Mouse (Mus musculus): ENCODE results near the gene Brinp1.
A peak's percentile ranks its signal among the peaks of the same experiment; 100 is the strongest.
"Not testable (repeated sequence)": the region's sequence is repeated elsewhere in the genome, so short reads cannot be mapped to it uniquely, and the experiment has no call there.

Gene Brinp1

DNA sequence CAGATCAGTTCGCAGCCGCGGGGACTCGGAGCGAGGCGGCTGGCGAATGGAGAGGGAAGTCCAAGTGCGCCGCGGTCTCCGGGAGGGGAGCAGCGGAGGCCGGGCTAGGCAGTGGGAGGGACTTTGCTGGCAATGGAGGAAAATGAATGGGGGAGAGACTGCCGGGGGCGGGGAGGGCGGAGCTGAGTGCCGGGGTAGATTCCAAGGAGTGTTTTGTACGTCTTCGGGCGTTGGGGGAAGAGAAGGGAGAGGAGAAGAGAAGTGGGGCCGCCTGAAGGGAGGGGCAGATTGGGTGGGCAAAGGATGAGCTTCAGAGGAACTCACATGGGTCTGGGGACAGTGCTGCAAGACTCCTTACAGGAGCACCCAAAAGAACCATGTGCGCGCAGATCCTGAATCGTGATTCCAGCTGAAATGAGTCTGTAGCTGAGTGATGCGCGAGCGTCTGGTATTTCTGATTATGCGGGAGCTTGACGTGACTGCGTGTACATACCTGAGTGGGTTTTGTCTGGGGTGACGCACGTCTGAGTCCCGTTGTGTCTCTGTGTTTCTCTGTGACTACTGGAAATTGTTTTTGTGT is at the start of gene Brinp1:
Gene Brinp1, minus strand, starts transcription at position 76 of the 580 bp plus-strand sequence.
- DNase-seq: no peak

DNA sequence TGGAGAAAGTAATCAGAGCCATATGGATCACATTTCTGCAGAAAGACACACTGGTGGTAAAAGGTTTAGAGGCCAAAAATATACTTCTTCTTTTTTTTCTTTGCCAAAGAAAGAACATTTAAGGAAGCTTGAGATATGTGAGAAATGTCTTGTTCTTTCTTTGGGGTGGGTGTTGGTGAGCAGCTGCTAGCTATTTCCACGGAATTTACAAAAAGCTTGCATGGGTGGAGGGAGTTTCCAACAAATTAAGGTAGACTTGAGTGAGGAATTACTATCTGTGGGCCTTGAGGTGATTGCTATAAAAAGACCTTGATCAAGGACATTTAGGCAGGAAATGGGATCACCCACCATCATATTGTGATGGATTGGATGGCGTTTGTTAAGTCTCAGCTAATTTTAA is 3.1 kb upstream of the Brinp1 start:
- no peak for DNase-seq

DNA sequence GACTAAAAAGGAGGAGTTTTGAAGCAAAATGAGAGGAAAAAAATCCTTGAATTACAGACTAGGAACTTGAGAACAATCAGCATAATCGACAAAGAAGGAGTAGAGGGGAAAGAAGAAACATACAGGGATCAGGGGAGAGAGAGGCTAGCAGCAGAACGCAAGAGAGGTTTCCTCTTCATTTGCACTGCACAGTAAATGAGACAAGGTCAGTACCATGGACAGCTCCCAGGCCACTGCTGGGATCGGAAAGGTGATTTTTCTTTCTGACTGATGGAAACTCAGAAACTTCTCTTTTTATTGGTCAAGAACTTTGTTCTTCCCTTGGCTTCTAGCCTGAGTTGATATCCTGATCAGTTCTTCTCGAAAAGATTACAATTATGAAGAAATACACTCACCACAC is 1.4 kb upstream of the Brinp1 start:
- DNase-seq: peak; percentile 2 to 45

DNA sequence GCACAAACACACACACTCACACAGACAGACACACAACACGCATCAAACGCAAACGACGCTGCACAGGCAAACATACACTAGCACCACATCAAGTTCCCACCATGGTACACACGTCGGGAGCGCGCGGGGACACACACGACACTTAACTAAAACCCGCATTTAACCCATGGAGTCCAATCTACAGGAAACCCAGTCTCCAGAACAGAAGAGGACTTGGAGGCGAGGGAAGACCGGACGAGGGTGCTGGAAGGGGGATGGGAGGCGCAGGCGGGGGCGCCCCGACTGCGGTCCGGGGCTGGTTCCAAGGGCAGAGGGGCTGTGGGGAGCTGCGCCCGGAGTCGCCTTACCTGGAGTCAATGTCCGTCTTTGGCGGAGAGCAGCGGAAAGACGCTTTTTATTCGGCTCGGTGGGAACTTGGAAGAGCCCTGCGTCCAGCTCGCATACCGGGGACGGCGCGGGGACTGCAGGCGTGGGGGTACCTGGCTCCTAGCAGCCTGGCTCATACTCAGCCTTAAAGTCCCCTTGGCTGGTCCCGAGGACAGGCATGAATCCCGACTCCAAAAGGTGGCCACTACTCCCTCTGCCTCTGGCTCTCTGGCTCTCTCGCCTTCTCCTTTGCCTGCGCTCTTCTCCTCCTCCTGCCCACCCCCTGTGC is 403 bp downstream of the Brinp1 start:
- no peak for DNase-seq

DNA sequence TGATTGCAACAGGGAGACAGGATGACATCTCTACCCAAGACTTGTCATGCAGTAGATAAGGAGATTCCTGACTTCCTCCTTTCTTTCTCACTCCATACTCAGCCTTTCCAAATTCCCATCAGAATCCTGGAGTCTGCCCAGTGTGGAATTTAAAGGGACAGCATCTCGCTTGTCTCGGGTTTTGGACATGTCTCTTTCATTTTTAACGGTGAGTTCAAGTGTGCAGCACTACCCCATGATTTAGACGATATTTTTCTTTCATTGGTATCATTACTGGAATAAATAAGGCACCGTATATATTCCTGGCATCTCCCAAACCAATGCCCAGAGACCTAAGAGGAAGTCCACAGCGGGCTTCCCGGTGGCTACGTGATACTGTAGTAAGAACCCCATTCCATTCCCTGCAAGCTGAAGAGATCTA is 1.1 kb downstream of the Brinp1 start:
- DNase-seq: no peak

DNA sequence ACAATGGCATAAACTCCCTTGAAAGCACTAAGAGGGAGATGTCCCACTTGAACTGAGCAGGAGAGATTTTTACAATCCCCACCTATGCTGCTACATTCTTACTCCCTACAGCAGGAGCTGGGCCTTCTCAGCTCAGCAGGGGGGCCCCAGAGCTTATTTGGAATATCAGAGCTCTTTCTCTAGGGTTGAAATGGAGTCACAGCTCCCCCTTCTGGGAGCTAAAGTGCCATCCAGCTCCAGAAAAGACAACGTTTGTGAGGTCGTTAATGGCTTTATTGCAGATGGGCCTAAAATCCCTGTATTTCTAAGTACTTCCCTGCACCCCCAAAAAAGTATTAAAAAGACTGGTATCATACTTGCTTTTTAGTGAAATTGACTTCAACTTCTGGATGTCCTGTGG is 3.6 kb downstream of the Brinp1 start:
- no peak for DNase-seq

DNA sequence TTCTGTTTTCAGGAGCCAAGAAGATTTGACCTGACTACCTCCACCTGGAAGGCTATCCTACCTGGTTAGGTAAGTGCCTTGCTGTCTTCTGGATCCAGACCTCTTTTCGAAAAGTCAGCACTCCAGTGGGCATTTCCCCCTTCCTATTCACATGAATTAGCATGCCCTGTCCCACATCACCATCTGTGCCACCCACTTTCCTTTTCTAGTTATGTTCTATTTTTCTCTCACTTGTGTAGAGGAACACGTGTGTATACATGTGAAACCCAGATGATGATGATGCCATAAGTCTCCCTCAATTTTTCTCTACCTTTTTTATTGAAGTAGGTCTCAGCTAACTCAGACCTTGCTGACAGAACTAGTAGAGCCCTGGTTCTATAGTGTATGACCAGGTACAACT is 11.3 kb downstream of the Brinp1 start:
- no peak for DNase-seq

DNA sequence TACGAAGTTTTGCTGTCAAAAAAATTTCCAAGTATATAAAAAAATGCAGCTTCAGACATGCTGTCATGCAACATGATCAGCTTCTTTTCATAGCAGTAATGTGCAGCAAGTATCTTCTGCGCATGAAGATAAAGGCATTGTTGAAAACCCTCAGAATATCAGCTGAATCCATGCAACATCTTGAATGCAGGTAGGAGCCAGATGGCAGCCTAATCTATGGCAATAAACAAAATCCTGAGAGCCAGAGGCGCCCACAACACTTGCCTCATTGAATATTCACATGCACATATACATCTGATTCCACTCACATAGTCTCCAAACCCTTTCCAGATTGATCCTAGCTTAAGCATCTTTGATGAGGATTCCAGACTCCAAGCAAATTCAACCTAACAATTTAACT is 24.2 kb downstream of the Brinp1 start:
- no peak for DNase-seq

DNA sequence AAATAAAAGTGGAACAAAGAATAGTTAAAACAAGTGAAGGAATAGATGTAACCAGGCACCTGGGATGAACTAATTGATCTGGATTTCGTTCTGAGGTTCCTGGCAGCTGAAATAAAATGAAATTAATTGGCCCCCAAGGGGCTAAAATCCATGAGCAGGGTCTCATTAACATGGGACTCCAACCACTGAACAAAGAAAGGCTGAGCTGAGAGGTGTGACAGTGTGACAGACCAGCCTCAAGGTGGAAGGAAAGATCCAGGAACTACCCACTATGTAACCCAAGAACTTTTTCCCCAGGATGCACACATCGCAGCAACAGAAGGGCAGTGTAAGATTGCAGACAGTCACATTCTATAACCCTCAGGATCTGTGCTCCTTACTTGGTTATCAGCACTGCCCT is 28.1 kb downstream of the Brinp1 start:
- DNase-seq: no peak

DNA sequence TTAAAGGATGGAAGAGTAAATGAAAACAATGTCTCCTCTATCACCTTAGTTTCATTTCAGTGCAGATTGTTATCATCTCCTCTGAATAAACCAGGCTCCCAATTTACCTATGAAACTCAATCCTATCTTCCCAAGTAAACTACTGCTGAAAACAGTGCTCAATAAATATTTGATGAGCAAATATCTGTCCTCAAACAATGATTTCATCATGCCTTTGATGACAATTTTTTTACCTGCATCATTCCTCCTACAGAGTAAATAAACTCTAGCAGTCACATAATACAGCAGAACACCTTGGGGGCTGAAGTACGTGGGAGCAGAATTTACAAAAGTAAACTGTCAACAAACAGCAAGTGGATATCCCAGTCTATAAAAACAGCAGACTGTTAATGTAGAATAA is 31.3 kb downstream of the Brinp1 start:
- no peak for DNase-seq

DNA sequence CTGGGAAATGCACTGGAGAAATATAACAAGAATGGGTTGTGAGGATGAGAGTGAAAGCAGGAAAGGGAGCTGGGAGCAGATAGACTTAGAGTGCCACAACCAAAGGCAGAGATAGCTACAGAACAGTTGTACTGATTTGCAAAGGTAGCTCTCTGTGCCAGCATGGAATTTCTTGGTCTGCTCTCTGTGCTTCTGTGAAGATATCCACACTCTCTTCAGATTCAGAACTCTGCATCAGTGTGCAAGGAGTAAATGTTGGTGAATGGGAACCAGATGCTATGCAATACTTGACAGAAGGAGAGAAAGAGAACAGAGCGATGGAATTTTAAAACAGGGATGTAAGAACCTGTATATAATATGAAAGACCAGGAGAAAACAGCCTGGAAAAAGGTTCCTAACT is 31.7 kb downstream of the Brinp1 start:
- DNase-seq: no peak

DNA sequence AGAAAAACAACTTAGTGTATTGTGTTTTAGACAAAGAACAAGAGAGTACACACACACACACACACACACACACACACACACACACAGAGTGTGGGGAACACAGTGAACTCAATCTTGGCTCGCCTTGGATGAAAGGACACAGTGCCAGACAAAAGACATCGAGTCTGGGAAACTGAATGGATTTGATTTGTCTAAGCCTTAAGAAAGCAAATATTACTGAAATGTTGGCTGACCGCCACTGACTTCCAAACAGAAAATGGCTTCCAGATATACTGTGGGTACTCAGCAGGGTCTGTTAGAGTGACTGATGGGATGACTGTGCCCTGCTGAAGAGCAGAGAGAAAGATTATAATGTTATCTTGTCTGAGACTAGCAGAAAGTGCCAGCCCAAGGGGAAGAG is 34.1 kb downstream of the Brinp1 start:
- DNase-seq: no peak

DNA sequence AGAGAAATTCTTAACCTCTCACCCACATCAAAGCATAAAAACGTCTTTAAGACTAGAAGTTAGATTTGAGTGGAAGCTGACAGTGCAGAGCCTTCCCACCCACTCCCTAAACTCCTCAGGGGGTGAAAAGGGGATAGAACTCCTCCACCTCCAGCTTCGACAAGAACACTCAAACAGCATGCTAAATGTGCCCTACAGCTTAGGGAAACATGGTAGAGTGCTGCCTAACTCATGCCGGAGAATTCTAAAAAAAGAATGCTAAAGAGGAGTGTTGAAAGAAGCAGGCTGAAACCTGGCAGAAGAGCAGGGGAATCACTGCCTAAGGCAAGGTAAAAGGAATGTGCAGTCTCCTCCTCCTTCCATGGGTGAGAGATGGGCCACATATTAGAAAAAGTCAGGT is 43.3 kb downstream of the Brinp1 start:
- no peak for DNase-seq

DNA sequence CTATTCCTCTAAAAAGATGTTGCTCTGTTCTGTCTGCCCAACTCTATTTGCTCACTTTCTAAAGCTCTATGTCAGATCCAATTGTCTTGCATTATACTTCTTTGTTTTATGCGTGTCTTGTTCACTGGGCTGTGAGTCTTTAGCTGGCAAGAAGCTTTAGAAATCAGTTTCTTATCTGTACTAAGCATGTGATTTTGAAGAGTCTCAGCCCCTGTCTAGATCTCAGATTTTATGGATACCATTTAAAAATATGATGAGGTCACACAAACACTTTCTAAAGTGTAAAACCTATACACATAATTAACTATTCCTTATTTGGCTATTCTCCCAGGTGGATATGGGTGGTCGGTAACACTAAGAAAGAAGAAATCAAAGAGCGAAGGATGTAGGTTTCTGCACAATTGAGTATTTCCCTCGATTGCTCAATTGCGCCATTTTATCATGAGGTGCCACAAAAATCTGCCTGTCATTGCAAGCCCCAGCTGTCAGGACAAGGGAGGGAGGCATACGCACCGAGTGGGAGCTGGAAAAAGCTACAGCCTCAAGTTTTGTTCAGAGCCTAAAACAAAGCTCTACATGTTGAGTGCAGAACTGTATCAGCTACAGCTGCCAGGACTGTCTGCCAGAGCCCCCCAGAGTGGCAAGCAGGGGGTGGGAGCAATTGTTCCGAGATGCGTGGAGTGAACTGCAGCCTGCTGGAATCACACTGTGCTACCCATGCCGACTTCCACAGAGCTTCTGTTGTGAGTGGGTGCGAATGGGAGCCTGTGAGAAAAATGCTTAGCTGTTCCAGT is 47.6 kb downstream of the Brinp1 start:
- DNase-seq: no peak

DNA sequence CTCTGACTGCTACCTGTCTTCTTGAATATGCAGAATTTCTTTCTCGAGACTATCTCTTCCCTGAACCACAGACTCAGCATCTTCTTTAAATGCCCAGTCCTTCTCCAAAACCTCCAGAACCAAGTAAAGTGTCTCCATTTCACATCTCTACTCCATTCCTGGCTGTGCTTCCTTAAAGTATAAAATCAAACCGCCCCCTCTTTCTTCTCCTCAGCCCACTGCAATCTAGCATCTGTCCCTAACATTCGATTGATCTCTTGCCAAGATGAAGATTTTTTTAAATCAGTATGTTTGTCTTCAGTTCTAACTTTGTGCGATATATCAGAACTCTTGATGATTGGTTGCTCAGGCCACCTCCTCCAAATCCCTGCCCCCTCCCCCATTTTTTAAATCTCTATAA is 63.7 kb downstream of the Brinp1 start:
- no peak for DNase-seq

DNA sequence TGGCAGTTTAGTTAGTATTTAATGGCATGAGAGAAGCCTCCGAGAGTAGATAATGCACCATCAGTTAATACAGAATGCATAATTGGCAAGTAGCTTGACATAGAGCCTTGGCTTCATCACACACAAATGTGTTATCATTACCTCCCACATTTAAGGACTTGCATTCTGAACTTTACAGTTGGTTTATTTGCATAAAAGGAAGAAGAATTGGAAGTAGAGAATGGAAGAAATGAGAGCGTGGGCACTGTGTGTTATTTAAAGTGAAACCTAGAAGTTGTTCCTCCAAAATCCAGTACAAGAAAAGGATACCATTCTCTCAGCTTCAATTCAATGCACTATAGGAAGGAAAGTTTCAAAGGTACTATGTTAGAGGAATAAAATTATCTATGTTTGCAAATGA is 67.9 kb downstream of the Brinp1 start:
- DNase-seq: no peak

DNA sequence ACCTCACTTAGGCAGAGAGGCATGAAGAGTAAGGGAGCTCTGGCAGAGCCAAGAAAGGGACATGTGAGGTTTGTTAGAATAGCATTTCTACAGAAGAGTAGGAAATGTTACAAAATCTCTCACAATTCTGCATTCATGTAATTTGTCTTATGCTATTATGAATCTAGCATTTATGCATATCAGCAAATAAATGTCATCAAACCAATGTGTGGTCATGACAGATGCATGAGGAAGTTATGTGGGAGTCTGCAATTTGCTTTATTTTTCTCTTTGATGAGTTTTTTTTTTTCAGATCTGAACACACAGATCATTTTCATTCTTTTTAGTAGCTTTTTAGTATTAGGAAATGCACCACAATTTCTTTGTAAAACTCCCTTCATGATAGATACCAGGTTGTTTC is 82.2 kb downstream of the Brinp1 start:
- no peak for DNase-seq

DNA sequence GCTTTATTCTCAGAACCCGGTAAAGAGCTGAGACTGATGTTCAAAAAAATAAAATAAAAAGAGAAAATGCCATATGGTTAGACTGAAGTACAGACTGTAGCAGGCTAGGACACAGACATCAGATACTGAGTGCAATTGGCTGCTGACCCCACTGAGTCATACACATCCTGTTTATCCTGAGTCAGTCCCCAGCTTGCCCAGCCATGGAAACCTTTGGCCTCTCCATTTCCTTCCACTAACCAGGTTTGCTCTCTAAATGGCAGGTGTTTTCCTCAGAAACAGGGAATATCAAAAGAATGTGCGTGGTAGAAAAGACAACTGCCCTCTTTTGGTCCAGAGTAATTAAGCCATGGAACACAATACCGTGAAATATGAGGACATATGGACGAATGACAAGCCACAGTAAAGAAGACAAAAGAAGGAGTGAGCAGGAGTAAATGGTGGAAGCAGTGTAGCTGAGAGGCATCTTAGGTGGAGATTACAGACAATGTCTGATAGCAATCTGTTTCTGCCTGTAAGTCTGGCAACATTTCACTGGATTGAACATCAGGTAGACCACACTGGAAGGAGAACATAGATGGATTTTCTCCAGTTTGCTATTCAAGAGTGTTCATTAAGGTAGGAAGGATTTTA is 88.9 kb downstream of the Brinp1 start:
- no peak for DNase-seq

DNA sequence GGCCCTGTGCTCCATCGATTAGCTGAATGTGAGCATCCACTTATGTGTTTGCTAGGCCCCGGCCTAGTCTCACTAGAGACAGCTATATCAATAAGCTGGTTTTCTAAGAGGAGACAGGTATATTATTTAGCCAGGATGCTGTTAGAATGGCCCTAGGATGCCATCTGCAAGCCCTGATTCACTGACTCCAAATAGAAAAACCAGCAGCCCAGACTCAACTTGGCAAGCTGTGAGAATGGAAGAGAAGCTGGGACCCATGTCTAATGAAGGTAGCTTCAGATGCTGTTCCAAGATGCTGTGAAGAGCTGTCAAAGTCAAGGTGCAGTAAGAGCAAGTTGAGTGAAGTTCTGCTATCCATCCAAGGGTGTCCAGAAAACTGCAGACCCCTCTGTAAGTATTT is 89.5 kb downstream of the Brinp1 start:
- DNase-seq: no peak

DNA sequence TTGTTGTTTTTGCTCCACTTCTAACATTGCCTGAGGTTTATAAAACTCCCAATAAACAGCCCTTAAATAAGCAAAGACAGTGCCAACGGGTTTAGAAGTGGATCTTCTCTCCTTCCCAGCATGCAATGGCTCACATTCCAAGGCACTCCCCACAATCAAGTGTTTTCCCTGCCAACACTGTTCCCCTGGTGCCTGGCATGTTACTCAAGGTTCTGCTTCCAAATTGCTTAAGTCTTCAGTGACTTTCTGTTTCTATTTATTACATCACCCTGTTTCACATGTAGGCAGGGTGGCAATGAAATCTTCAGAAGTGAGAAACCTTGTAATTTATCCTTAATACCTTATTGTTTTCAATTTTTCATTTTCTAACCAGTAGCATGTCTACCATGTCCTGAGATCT is 97.3 kb downstream of the Brinp1 start:
- DNase-seq: no peak

DNA sequence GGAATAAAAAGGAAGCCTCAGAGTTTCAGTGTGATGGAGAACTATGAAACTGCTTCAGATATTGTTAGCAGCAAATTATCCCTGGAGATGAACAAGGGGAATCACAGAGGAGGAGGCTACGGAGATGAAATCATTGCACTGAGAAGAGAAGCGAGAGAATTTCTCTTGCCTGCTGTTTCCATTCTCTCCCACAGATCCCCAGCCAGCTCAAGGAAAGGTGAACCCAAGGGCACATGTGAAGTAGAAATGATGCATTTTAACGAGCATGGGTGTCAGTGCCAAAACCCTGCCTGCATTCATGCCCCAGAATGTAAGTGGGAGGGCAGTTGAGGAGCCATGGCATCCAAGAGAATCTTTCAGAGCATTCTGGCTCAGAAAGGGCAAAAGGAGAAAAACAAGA is 104.5 kb downstream of the Brinp1 start:
- DNase-seq: no peak

DNA sequence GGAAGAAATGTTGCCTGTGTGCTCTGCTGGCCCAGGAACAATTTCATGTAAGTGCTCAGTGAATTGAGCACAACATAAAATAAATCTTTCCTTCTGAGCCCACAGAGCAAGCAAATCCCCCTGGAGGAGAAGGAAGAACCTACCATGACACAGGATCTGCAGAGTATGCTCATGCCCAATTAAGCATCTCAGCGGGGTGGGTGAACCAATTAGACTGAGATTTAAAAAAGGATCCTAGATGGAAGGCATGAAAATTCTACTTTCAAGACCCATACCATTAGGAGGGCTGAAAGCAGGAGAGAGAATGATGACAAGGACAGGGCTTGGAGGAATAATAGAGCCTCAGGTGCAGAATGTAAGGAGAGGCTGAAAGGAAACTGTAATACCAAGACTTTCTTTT is 107.2 kb downstream of the Brinp1 start:
- no peak for DNase-seq

DNA sequence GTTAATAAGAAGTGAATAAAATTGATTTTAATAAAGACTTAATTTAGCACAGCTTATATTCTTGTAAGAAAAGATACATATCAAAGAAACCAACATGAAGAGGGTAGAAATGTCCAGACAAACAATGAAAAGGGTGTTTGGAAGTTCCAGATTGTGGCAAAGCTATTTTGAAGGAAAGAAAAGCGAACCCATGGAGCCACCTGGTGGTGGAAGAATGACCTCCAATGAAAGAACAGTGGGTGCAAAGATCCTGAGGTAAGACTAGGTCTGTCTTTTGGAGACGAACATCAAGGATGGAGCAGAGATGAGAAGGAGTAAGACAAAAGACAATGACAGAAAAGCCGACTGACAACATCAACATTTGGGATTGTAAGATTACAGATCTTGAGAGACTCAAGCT is 108.2 kb downstream of the Brinp1 start:
- peak; percentile 1 to 50 for DNase-seq

DNA sequence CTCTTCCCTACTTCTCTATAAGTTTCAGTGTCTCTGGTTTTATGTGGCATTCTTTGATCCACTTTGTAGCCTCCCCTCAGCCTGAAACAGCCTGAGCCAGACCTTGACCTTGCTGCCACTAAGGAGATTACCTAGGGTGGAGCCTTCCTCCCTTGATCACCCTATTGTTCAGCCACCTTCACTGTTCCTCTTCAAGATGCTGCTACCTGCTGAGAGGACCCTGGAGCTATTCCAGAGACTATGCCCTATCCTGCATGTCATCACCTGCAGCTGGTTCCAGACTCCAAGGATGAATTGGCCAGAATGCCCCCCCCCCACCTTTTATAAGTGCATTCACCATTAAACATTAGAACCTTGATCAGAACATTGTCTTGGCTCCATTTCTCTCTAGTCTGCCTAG is 140.2 kb downstream of the Brinp1 start:
- DNase-seq: not testable (repeated sequence)

All from kidney, adult 8-10 months (tissue).